Mouse (Mus musculus) olfactory bulb, adult 2 months (tissue): ENCODE measurements at regions not wholly inside any gene's neighbourhood (a gene's known extent, or its start where the extent isn't known, plus 50 kb on each side); places are given as distances from the start of the nearest gene placed in this dataset.

Source experiments
- CTCF ChIP-seq: fragments of 200-500 bp; IDR thresholded peaks from 2 replicates; pipeline ENCODE4 v1.5.1; 2012; ENCODE audit warnings: low read depth, mild to moderate bottlenecking, low read length, moderate library complexity; ENCODE audit not compliant: insufficient read depth
- POLR2A ChIP-seq: fragments of 200-500 bp; IDR thresholded peaks from 2 replicates; pipeline ENCODE4 v1.6.1; 2012; ENCODE audit warnings: mild to moderate bottlenecking, low read depth, low read length, moderate library complexity; ENCODE audit not compliant: insufficient read depth

GRCm38 (mm10) chr1:73726658-73727057, 397.6 kb downstream of the Tns1 start:
- TF ChIP-seq CTCF = no peak
- no peak for TF ChIP-seq POLR2A
